Mouse (Mus musculus): ENCODE measurements around the gene Tk2. TPM values are rescaled to one million over a fixed set of nuclear protein-coding genes. Genes with fewer than 3 reads are reported as not detected.

The Tk2 gene
- polyA plus RNA-seq (2012; rRNA removed): 7.2 and 7.5 TPM in 2 replicates

DNA sequence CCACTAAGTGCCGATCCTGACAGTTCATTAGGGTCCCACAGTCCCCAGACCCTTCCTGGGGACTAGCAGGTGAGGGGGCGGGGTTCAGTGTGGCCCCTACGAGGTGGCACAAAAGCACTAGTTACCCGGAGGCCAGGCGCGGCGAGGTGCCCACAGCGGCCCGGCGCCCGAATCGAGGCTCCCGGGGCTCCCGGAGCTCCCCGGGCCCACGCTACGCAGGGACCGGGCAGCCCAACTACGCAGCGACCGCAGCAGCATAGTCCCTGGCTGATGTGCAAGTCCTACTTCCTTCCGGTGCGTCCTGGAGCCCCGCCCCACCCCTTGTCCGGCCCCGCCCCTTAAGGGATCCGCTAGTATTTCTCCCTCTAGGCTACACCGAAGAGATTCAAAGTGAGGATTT is at the start of gene Tk2:
Tk2 (minus strand) TSS at position 283 of the 400 bp plus-strand sequence.

DNA sequence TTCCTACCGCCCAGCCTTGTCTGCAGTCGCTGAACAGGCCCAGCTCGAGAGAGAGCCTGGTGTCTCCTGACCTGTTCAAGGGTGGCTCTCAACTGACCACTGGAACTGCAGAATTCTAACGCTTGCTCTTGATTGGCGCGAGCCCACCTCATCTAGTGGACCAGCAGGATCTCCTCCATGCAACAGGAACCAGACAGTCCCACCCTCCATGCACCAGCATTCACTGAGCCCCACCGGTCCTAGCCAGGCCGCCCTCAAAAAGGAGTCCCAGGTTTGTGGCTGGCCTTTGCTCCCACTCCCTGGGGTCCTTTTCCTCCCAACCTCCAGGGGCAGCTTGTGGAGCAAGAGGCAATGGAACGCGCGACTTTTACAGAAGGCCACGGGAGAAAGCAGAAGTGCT is 44.7 kb upstream of the Tk2 start, which contains the start of gene Cmtm2a:
Cmtm2a (minus strand) TSS at position 101 of the 400 bp plus-strand sequence.

DNA sequence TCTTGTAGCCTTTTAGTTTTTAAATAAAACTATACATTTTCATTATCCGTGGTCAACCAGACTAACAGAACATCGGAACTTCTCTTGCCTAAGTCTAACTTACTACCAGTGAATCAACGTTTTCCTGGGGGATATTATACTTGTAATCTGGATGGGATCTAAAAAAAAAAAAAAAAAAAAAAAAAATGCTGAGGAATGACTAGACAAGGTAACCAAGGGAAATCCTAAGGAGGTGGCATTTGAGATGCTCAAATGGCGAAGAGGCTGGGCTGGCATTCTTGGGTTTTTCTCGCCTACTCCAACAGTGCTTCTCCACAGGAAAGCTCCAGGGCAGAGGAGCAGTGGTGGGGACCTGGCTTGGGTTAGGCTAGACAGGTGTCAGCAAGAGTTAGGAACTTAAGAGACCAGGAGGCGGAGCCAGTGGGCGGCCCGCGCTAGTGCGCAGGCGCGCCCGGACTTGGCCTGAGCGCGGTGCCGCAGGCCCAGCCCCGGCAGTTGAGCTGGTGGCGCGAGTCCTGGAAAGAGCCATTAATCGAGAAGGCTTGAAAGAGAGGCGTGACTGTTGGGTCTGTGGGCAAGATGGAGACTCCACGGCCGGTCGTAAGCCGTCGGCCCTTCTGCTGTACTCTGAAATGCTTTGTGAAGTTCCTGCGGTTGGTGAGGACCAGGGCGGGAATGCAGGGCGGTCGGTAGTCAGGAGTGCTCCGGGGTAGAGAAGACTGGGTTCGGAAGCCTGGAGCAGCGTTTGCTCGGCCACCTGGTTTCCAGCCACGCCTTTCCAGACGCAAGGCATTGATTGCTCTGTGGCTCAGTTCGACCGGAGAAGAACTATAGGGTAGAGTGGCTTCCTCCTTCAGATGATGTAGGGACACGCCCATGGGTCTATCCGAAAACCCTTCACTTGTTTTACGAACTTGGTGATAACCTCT is 2.3 kb upstream of the Tk2 start, which contains the start of gene Cklf:
Cklf (plus strand) TSS at position 423 of the 929 bp plus-strand sequence.

Other genes with a start within 250 kb of the Tk2 start
- 19.1 and 20.4 TPM in 2 replicates for gene Cdh5, start 146.9 kb downstream of the Tk2 start, polyA plus RNA-seq (2012; rRNA removed)
- 0.03 and 0.04 TPM in 2 replicates for gene Bean1, start 78.1 kb downstream of the Tk2 start, polyA plus RNA-seq (2012; rRNA removed)
- gene Cklf, start 2.3 kb upstream of the Tk2 start, polyA plus RNA-seq (2012; rRNA removed): 14.2 and 14.7 TPM in 2 replicates
- not detected in 2 replicates for gene Cmtm2a, start 44.6 kb upstream of the Tk2 start, polyA plus RNA-seq (2012; rRNA removed)
- gene Gm45711, start 61.5 kb upstream of the Tk2 start, polyA plus RNA-seq (2012; rRNA removed): not detected in 2 replicates
- not detected in 2 replicates for gene Cmtm1, start 61.6 kb upstream of the Tk2 start, polyA plus RNA-seq (2012; rRNA removed)
- gene Gm11020, start 73.0 kb upstream of the Tk2 start, polyA plus RNA-seq (2012; rRNA removed): not detected in 2 replicates
- gene Cmtm2b, start 73.7 kb upstream of the Tk2 start, polyA plus RNA-seq (2012; rRNA removed): not detected in 2 replicates
- 20.7 and 22.6 TPM in 2 replicates for gene Cmtm3, start 90.9 kb upstream of the Tk2 start, polyA plus RNA-seq (2012; rRNA removed)
- 3.2 and 3.5 TPM in 2 replicates for gene Cmtm4, start 147.2 kb upstream of the Tk2 start, polyA plus RNA-seq (2012; rRNA removed)
- gene Dync1li2, start 194.5 kb upstream of the Tk2 start, polyA plus RNA-seq (2012; rRNA removed): 10.1 and 10.7 TPM in 2 replicates